13 mouse cellular contexts compared by ENCODE assay signal in genomic region chr16:15053840-15054239, GRCm38 (mm10).
A peak's percentile ranks its signal among the peaks of the same experiment; 100 is the strongest.
DNase-seq lines count a peak whose midpoint lies in the region; ATAC-seq and TF ChIP-seq lines count a peak whose summit lies in the region.
"Had no signal": no experiment of that assay in that cellular context is flagged by ENCODE, and none has a peak within 500 bp of the region (broad histone marks: within the 10 kb centered on the region; RNA-seq: fewer than 3 reads in every experiment).

No protein-coding gene starts in this region.

- H3K4me2 ChIP-seq in kidney, embryonic 15.5 days: peak overlapping the region; percentile 51
- H3K4me2 ChIP-seq in limb, embryonic 12.5 days: peak overlapping the region; percentile 37
- H3K4me2 ChIP-seq in lung, postnatal 0 days (replicated peaks; ENCODE audit: low read depth, low read length): no peak overlapping the region
- H3K4me2 ChIP-seq: liver, embryonic 15.5 days had no signal

- no peak for TF ChIP-seq EP300 in lung, postnatal 0 days (IDR thresholded peaks at IDR 0.05)

- peak; percentile 84 for ATAC-seq in kidney, embryonic 15.5 days (replicated peaks; ENCODE audit: low FRiP score)
- no peak for ATAC-seq in limb, embryonic 12.5 days (ENCODE audit: insufficient number of reproducible peaks, insufficient read depth, low FRiP score, low TSS enrichment, low read depth)
- no peak for ATAC-seq in lung, postnatal 0 days

- peaks cover 43% of the 10 kb centered on the region for H3K4me1 ChIP-seq in kidney, embryonic 15.5 days
- H3K4me1 ChIP-seq in limb, embryonic 12.5 days (replicated peaks): peaks cover 44% of the 10 kb centered on the region
- H3K4me1 ChIP-seq in lung, postnatal 0 days (ENCODE audit: insufficient read depth, low read depth, low read length): no peaks in the 10 kb centered on the region; the same call in 1 of the 2 replicates
- H3K4me1 ChIP-seq: liver, embryonic 15.5 days had no signal

- peak overlapping the region; percentile 84 for H3K27ac ChIP-seq in kidney, embryonic 15.5 days
- H3K27ac ChIP-seq in limb, embryonic 12.5 days: peak overlapping the region; percentile 91
- H3K27ac ChIP-seq in lung, postnatal 0 days (ENCODE audit: low read length): no peak overlapping the region
- H3K27ac ChIP-seq: layer of hippocampus, adult 2 months; liver, embryonic 15.5 days had no signal

- no peak overlapping the region for H3K4me3 ChIP-seq in kidney, embryonic 15.5 days (replicated peaks)
- H3K4me3 ChIP-seq in limb, embryonic 12.5 days (replicated peaks): no peak overlapping the region
- no peak overlapping the region for H3K4me3 ChIP-seq in lung, postnatal 0 days (ENCODE audit: low read depth, low read length)
- H3K4me3 ChIP-seq: layer of hippocampus, adult 2 months; liver, embryonic 15.5 days had no signal

- WGBS in kidney, embryonic 15.5 days: 13% methylated on average over 4 of the region's 4 CpGs
- 2% methylated on average over 4 of the region's 4 CpGs for WGBS in limb, embryonic 12.5 days
- WGBS in lung, postnatal 0 days: 45% methylated on average over 4 of the region's 4 CpGs

- H3K27me3 ChIP-seq in kidney, embryonic 15.5 days: no peaks in the 10 kb centered on the region
- H3K27me3 ChIP-seq in limb, embryonic 12.5 days: no peaks in the 10 kb centered on the region
- H3K27me3 ChIP-seq in lung, postnatal 0 days (replicated peaks; ENCODE audit: insufficient read depth, low read length): no peaks in the 10 kb centered on the region
- H3K27me3 ChIP-seq: liver, embryonic 15.5 days had no signal

- no peaks in the 10 kb centered on the region for H3K36me3 ChIP-seq in kidney, embryonic 15.5 days
- no peaks in the 10 kb centered on the region for H3K36me3 ChIP-seq in limb, embryonic 12.5 days
- no peaks in the 10 kb centered on the region for H3K36me3 ChIP-seq in lung, postnatal 0 days (ENCODE audit: insufficient read depth, low read length)
- H3K36me3 ChIP-seq: liver, embryonic 15.5 days had no signal

- DNase-seq in adrenal gland, postnatal 36 days: peak; percentile 5 to 10
- no peak for DNase-seq in adrenal gland, adult 2 months
- DNase-seq in kidney, adult 18-20 months: no peak
- peak; percentile 7 for DNase-seq in brain, embryonic 14.5 days (ENCODE audit: low read depth)
- no peak for DNase-seq in spleen, adult 12 weeks (ENCODE audit: low spot score)
- no peak for DNase-seq in lung, postnatal 0 days (ENCODE audit: low spot score)
- DNase-seq: B cell, adult 2 months; cerebellum, adult 18-20 months; right cerebral cortex, postnatal 14 days had no signal

- no peak overlapping the region for H3K9ac ChIP-seq in kidney, embryonic 15.5 days
- H3K9ac ChIP-seq in limb, embryonic 12.5 days (replicated peaks): no peak overlapping the region
- no peak overlapping the region for H3K9ac ChIP-seq in lung, postnatal 0 days (replicated peaks; ENCODE audit: low read depth)
- H3K9ac ChIP-seq: liver, embryonic 15.5 days had no signal

- TF ChIP-seq CTCF in brain, embryonic 14.5 days (IDR thresholded peaks at IDR 0.05; ENCODE audit: borderline replicate concordance, extremely low read depth, insufficient read depth, insufficient read length): no peak
- TF ChIP-seq CTCF in lung, postnatal 0 days (IDR thresholded peaks at IDR 0.05): no peak

- no peak for TF ChIP-seq POLR2A in brain, embryonic 14.5 days (IDR thresholded peaks at IDR 0.05; ENCODE audit: borderline replicate concordance, extremely low read depth, insufficient read depth, insufficient read length, poor library complexity, severe bottlenecking)

- no peaks in the 10 kb centered on the region for H3K9me3 ChIP-seq in kidney, embryonic 15.5 days (replicated peaks)
- no peaks in the 10 kb centered on the region for H3K9me3 ChIP-seq in limb, embryonic 12.5 days
- no peaks in the 10 kb centered on the region for H3K9me3 ChIP-seq in lung, postnatal 0 days (ENCODE audit: low read length)
- H3K9me3 ChIP-seq: liver, embryonic 15.5 days had no signal

Comparison
In these comparisons a context has a peak if more than half of its experiments do, and no peak if none do; other contexts are left out.
1. DNase-seq: peak in adrenal gland, postnatal 36 days (2 of 2) and brain, embryonic 14.5 days (single experiment); none in adrenal gland, adult 2 months (single experiment), kidney, adult 18-20 months (single experiment), spleen, adult 12 weeks (single experiment) and lung, postnatal 0 days (single experiment).